Mouse (Mus musculus) liver, adult 2 months (tissue): ENCODE measurements at regions not wholly inside any gene's neighbourhood (a gene's known extent, or its start where the extent isn't known, plus 50 kb on each side); places are given as distances from the start of the nearest gene placed in this dataset.

Experiments
- CTCF ChIP-seq: fragments of 200-500 bp; IDR thresholded peaks from 2 replicates; pipeline ENCODE4 v1.5.1; 2011; ENCODE audit warnings: low read depth, low read length, control low read depth
- POLR2A ChIP-seq: fragments of 200-500 bp; IDR thresholded peaks from 2 replicates; pipeline ENCODE4 v1.6.1; 2011; ENCODE audit warnings: low read length, control low read depth; ENCODE audit not compliant: insufficient read depth; ENCODE audit errors: extremely low read depth

GRCm38 (mm10) chr2:57565258-57565657, 327.8 kb downstream of the Gpd2 start:
- TF ChIP-seq CTCF (no peak), POLR2A (no peak)
